Mouse (Mus musculus) cortical plate, adult 2 months (tissue): ENCODE results near the gene Socs1.

Experiments used
- CTCF ChIP-seq: fragments of 200-500 bp; IDR thresholded peaks from 2 replicates; pipeline ENCODE4 v1.5.1; 2011; ENCODE audit warnings: mild to moderate bottlenecking, control low read depth, low read length; ENCODE audit not compliant: insufficient read depth; ENCODE audit errors: extremely low read depth
- POLR2A ChIP-seq: fragments of 200-500 bp; IDR thresholded peaks from 2 replicates; pipeline ENCODE4 v1.6.1; 2011; ENCODE audit warnings: mild to moderate bottlenecking, low read length, control low read depth; ENCODE audit not compliant: insufficient read depth; ENCODE audit errors: extremely low read depth

DNA sequence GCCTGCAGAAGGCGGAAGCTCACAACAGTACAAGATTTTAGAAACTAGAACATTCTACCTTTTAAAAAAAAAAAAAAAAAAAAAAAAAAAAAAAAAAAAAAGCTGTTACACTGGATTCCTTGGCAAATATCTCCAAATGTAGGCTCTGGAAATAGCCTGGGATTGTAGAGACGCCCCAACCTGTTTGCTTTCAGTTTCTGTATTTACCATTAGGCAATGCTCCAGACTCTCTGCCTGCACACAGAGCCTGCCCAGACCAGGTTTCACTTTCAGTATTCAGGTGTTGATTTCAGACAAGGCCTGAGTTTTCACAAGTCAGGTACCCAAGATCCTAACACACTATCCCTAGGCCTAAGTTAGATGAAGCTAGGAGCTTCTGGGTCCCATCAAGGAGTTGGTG lies 44.3 kb downstream of the Socs1 start:
- TF ChIP-seq POLR2A, result no peak
- no peak for TF ChIP-seq CTCF
